Mouse (Mus musculus) testis, postnatal 10 days (tissue): ENCODE measurements around the gene Tgfb2.

ENCODE experiments used
- DNase-seq: peaks from one replicate; pipeline ENCODE4 v3.0.0; 2021; ENCODE audit warnings: low spot score

The Tgfb2 gene

DNA sequence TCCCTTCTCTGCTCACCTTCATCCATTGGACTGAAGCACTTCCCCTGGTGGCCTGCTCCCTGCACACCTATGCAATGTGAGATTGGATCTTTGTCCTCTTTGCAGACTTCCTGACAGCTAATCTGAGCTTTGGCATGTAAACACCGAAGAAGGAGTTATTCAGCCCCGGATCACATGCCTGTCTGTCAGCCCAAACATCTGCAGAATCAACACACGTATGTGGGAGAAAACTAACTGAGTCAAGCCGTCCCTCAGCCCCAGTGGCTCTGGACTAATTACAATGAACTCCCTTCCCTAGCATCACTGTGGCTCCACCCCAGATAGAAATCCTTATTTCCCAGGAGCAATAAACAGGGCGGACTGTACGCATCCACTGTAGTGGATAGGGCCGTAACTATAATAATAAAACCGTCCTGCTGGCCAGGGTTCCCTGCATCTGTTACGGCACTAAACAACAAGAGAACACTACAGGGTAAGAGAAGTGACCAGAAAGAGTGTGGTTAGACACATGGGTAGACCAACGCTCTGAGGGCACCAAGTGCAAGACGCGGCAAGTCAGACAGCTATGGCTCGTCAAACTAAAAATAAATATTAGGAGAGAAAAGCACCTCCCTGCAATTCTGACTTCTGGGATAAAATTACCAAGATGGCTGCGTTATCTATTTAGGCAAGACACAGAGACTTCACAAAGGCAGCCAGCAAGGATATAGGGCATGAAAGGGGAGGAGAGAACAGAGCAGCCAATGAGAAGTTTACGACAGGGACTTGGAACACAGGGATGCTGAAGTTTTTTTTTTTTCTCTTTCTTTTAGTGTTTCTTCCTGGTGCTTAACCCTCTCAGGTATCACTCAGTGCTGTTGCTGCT, 3.2 kb downstream of the Tgfb2 start:
- no peak for DNase-seq

DNA sequence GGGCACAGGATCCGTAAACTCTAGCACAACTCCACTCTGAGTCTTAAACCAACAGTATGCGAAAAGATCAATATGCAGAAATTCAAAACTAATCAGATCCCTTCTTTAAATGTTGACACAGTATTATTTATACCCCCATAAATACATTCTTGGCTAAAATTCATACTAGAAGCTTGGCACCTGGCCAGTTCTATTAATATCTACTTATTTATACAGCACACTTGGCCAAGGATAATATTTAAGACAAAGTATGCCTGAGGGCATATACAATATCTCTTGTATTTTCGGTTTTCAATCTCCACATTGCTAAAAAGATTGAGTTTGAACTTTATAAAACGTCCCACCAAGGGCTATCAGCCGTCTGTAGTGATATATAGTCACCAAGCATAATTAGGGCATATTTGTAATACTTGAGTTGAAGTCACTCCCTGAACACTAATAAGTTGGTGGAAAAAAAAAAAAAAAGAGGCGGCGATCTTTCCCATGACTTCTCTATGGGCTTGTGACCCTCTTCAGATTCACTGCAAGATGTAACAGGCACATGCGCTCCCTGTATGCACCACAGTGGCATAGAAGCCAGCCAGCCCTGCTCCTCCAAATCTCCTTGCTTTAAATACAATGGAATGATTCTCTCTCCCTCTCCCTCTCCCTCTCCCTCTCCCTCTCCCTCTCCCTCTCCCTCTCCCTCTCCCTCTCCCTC, 4.4 kb downstream of the Tgfb2 start:
- DNase-seq: no peak

DNA sequence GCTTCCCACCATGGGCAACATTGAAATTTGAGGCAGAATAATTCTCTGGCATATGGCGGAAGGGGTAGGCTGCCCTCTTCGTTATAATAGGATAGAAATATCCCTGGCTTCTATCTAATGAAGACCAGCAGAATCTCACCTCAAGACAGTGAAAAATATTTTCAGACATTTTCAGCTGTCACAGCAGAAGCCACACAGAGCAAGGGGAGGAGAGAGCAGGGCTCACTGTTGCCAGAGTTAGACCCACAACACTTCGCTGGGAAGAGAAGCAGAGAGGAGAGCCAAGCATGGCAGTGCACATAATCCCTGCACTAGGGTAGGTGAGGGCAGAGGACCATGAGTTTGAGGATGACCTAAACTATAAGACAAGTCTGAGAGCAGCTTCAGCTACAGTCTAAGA, 5.3 kb downstream of the Tgfb2 start:
- no peak for DNase-seq

DNA sequence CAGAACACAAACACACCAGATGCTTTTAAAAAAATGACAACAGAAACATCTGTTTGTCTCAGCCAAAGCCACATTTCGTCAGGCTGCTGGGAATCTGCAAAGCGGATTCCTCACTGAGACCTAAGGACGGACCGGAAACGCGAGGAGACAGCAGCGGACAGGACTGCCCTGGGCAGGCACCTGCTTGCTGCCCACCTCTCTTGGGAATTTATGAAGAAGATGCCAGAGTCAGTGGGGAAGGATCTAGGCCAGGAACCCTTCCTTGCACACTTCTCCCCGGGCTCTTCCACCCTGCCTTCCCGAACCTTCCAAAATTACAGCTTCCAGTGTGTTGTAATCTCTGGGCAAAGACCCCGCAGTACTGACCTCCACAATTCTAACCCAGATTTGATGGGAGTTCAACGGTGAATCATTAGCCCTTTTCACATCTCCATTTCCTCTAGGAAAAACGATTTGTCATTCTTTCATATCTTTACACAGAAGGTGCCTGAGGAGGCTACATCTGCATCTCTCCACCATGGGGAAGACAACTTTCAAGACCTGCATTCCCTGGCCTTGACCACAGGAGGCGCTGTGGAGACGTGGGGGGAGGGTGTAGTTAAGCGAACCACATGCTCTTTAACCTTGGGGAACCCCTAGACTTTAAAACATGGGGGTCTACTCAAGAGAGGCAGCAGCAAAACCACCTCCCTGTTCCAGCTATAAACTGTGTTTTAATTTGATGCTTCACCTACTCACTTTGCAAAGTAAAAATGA, 7.0 kb downstream of the Tgfb2 start:
- no peak for DNase-seq

DNA sequence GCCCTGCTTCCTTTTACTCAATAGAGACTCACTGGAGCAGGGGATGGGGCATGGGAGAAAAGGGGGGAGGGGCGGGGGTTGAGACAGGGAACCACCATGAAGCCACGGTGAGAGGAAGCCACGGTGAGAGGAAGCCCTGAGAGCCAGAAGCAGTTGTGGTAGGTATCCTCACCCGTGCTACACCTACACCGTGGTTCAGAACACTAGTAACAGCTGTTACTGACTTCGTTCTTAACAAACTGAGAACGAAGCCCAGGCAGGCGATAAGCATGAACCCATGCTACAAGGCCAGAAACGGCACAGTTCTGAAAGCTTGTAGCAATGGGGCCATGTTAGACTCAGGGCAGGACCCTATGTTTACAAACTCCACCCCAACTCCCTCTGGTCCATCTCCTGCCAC, 9.6 kb downstream of the Tgfb2 start:
- DNase-seq: no peak

DNA sequence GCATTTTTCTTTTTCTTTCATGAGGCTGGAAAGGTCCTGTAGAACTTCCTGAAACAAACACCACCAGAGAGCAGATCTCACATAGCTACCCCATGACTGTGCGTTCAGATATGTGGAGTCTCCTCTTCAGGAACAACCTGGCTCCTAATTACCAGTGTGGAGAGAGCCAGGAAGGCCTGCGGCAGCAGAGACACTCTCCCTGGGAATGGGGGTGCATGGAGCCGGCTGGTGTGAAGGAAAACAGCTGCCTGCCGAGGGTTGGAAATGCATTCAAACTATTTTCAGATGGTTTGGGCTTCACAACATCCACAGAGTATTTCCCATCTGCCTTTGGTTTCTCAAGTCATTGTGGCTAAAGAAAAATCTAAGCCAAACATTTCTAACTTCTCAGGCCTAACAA, 10.4 kb downstream of the Tgfb2 start:
- DNase-seq: no peak

DNA sequence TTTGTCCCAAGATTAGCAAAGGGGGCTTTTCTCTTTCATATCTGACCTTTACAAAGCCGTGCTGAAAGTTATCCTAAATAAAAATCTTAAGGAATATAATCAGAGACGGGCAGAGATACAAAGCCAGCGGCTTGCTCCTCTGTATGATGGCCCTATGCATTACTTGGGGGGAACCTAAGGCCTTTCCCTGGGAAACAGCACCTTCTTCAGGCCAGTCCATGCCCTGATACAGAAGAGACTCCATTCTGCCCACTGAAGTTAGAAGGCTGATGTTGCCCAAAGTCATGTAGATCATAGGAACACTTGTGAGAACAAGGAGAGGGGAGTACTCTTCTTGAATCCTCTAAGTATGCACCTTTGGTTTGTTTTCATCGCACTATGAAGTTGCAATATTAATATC, 13.4 kb downstream of the Tgfb2 start:
- DNase-seq: no peak

DNA sequence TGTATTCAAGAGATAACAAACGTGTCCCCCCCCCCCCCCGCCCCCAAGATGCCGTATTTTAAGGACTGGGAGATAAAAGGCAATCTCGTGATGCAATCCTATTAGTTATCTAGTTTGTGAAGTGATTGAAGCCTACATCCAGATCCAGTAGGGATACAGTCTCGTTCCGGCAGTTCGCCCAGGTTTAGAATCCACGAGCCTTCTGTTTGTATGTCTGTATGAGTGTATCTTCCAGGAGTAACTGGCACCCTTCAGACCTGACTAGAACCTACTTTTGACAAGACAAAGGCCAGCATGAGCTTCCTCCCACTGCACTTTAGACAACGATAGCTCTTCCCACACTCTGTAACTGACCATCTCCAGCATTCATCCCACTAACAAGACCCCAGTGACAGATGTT, 14.1 kb downstream of the Tgfb2 start:
- no peak for DNase-seq

DNA sequence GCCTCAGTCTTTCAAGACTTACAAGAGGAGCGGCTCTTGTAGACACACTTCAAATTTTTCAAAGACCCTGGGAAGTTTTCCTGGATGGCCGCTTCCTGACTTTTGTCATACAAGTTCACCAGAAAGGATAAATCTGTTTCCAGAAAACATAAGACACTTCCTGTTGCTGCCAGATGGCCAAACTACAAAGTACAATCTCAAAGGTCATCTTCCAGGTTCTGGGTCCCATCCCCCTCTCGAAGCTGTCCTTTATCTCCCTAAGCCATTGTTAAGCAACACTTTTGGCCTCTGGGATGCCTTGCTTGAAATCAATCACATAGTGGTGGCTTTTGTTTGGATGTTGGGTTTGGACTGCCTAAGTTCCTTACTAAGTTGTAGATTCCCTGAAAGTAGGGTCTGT, 21.7 kb downstream of the Tgfb2 start:
- DNase-seq: no peak

DNA sequence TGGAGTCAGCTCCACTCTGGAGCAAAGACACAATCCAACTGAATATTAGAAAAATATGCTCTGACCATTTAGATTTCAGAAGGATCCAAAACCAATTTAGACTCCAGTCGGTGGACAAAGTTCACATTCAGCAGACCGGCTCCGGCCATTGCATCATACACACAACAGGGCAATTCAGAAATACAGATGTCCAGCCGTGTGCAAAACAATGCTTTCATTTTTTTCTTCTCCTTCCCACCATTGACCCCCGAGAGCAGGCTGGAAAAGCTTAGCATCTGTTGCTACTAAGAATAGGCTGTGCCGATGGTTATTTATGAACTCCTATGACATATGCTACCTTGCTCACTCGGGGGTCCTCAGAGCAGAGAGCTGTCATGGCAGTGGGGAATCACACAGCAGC, 23.2 kb downstream of the Tgfb2 start:
- no peak for DNase-seq

DNA sequence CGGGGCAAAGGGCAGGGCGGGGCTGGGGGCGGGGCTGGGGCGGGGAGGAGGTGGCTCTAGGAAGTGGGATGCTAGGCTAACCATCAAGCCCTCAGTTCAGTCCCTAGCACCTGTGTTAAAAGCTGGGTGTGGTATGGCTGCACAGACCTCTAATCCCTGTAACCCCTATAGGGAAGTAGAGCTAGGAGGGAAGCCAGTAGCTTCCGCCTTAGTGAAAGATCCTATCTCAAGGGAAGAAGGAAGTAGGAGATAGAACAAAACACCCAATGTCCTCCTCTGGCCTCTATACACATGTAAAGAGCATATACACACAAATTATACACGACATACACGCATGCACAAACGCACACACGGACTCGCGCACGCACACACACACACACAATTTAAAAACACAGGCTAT, 28.2 kb downstream of the Tgfb2 start:
- DNase-seq: no peak

DNA sequence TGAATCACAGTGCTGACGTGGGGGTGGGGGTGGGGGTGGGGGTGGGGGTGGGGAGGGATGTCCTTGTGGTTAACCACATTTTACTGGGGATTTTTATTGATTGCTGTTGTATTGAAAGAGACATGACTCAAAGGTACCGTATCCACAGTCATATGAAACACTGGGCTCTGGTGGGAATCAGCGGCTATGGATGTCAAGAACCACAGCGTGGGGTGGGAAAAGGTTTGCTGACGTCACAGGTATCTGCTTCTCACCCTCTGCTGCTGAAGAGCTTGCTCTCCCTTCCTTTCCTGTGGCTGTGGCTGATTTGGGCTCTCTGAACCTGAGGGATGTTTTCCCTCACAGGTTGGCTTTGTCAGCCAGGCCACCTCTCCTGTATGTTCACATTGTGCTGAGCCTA, 29.6 kb downstream of the Tgfb2 start:
- DNase-seq: no peak

DNA sequence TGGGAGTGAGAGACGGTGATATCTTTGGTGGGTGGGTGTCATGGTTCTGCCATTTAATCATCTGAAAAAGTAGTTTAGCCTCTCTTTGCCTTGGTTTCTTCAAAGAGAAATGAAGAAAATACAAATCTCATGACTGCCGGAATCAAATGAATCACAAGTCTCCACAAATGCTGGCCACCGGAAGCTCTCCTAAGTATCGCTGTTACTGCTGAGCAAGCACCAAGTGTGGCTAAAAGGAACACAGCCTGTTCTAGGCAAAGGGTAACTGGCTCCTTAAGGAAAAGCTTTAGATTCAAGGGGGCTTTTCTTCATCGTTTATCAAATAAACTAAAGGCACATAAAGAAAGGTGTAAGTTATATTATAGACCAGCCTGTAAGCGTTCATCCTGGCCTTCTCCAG, 30.5 kb downstream of the Tgfb2 start:
- no peak for DNase-seq

DNA sequence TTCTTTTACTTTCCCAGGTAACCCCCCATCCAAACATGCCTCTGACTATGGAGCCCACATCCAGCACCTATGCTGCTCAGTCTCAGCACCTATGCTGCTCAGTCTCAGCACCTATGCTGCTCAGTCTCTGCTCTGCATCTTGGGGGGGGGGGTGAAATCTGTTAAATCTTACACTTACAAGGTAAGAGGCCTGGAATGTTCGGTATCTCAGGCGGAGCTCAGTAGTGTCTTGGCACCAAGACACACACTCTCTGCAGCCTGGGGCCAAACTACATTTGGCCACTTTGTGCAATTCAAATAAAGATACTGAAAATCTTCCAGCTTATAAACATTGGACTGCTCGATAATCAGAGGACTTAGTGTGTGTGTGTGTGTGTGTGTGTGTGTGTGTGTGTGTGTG, 31.2 kb downstream of the Tgfb2 start:
- no peak for DNase-seq

DNA sequence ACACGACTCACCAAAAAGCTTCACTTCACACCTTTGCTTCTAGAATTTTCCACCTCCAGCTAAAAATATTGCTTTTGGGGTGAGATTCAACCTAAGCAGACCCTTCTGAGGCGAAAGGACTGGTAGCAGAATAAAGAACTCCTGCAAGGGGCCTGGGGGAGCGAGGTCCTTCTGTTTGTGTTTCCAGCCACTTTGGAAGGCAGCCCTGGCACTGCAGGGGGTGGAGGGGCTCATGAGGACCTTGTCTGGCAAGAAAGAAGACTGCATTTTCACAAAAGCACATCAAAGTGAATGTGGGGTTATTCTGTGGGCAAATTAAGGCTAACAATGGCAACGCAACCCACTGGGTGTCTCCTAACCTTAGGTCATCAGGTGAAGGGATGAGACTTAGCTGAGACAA, 32.6 kb downstream of the Tgfb2 start:
- no peak for DNase-seq

DNA sequence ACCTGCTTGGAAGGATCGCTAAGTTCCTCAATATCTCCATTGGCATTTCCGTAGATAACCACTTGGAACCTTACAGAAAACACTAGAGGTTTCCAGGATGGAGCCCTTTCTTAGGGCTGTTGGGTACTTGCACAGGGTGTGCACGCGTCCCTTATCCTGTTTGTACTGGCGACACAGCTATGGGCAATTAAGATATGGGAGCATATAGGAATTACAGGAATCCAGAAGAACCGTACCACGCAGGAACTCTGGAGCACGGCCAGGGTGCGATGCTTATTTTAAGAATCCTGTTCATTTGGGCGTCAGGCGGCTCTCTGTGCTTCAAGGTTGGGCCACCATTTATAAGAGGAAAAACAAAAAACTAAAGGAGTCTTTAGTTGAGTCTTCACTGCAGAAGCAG, 42.4 kb downstream of the Tgfb2 start:
- no peak for DNase-seq

DNA sequence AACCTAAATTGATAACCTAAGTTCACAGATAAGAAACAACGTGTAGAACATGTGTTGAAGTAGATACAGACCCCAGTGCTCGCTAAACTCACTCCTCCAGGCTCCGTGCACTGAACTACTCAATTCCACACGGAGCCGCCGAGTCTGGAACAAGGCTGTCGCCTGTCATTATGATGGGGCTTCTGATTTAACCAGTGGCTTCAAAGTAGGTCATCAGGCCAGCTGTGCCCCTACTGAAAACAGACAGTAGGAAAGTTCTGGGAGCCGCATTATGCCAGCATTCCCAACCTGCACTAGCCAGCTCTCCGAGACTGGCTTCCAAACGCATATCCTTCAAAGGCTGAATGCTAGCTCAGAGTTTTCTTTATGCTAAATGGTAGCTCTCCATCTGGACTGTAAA, 42.8 kb downstream of the Tgfb2 start:
- no peak for DNase-seq

DNA sequence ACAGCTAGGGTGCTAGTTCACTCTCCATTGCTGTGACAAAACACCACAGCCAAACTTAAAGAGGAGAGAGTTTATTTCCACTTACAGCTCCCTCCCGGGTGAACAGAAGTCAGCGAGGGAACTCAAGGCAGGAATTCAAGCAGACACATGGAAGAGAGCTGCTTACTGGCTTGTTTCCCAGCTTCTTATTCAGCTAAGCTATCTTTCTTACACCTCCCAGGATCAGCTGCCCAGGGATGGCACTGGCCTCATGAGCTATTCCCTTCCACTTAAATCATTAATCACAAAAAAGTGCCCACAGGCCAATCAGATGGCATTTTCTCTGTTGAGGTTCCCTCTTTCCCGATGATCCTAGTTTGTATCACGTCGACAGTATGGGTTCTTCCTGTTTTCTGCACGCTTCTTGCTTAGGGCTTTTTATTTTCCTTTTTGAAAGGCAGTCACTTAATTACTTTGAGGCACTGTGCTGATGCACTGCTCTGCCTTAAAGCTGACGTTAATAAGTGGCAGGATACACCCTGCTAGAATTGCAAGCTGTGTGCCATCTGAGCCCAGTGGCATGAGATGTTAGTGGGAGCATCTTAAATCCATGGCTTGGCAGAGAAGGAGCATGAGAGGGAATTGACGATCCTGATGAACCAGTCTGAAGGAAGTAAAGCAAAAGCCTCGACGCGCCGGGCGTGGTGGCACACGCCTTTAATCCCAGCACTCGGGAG, 44.4 kb downstream of the Tgfb2 start:
- no peak for DNase-seq

DNA sequence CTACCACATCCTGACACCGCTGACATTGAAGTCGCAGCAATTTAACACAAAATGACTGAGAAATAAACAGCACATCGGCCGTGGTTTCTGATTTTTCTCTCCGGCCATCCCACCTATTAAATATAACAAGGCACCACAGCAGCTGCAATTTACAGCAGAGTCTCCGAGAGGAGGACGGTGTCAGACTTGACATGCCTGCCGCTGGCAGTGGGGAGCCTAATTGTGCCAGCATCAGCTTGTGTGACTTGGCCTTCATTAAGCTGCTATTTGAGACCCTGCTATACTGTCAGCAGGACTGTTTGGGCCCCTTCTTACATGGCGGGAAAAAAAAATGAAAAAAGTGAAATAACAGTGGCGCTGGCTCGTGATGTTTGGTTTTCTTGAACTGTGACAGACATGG, 47.0 kb downstream of the Tgfb2 start:
- no peak for DNase-seq

DNA sequence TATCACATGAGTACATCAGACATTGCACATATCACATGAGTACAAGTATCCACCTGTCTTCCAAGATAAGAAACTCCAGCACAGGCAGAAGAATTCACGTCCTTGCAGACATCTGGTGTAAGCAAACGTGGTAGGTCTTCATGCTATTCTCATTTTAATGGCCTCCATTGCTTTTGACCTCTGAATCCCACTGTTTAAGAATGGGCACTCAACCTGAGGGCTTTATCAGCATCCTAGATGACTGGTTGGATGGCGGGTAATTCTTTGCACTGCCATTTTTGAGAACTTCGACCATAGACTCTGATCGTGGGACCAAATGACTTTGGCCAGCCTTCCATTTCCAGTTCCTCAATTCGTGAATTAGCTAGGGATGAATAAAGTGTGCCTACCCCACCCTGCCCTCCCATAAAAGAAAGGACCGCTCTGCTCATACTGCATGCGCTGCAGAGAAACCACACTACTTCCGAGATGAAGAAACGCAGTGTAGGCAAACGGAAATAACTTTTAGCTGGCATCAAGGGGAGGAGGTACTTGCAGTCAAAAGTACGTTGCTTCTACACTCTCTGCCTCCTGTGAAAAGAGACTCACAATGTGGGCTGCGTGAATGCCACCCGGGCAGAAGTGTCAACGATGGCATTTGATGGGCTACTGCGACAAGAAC, 48.1 kb downstream of the Tgfb2 start:
- no peak for DNase-seq

DNA sequence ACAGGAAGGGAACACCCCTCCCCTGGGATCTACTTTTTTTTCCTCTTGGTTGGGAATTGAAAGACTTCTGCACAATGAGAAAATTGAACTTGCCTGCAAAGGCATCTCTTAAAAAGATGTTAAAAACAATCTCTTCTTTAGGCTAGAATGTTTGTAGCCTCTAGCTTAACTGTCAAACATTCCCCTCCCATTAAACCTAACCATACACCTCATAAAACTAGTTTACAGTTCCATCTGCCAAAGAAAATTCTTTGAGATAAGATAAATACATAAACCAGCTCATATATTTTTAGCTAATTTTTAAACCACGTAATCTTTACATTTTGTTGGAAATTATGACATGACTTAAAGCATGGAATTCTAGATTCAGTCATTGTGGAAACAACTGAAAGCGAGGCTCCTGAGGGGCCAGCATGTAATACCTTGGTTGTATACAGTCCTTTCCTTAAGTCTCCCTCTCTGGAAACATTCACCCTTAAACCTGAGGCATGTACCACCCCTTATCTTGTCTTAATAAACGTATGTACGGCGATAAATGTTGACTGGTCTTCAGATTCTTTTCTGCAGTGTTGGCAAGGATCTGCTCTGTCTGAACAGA, 49.0 kb downstream of the Tgfb2 start:
- no peak for DNase-seq
